Mouse (Mus musculus) forebrain, embryonic 16.5 days (tissue): ENCODE measurements around the gene Gm20388. TPM values are rescaled to one million over a fixed set of nuclear protein-coding genes. Genes with fewer than 3 reads are reported as not detected.

Source experiments
- ATAC-seq: fragments of 200-750 bp; cut with Nextera tagmentation; 2 replicates; pipeline ENCODE4 v1.8.0; 2017; ENCODE audit warnings: mild to moderate bottlenecking, moderate library complexity
- H3K27ac ChIP-seq: fragments of 300-500 bp; sonication (generic); 2 replicates; pipeline ENCODE4 v1.5.1; 2014; ENCODE audit warnings: low read length, control low read depth
- H3K27me3 ChIP-seq: fragments of 300-500 bp; sonication (generic); replicated peaks from 2 replicates; pipeline ENCODE4 v1.6.1; 2014; ENCODE audit warnings: low read length; ENCODE audit not compliant: control insufficient read depth, insufficient read depth
- H3K36me3 ChIP-seq: fragments of 300-500 bp; sonication (generic); 2 replicates; pipeline ENCODE4 v1.6.1; 2014; ENCODE audit not compliant: control insufficient read depth, insufficient read depth
- H3K4me1 ChIP-seq: fragments of 300-500 bp; sonication (generic); replicated peaks from 2 replicates; pipeline ENCODE4 v1.6.1; 2014; ENCODE audit warnings: low read length; ENCODE audit not compliant: control insufficient read depth, insufficient read depth
- H3K4me2 ChIP-seq: fragments of 300-500 bp; sonication (generic); 2 replicates; pipeline ENCODE4 v1.6.1; 2014; ENCODE audit warnings: mild to moderate bottlenecking, low read length, control low read depth
- H3K4me3 ChIP-seq: fragments of 300-500 bp; sonication (generic); replicated peaks from 2 replicates; pipeline ENCODE4 v1.5.1; 2014; ENCODE audit warnings: mild to moderate bottlenecking, low read length, control low read depth
- H3K9ac ChIP-seq: fragments of 300-500 bp; sonication (generic); replicated peaks from 2 replicates; pipeline ENCODE4 v1.6.1; 2014; ENCODE audit warnings: low read depth, low read length, control low read depth
- H3K9me3 ChIP-seq: fragments of 300-500 bp; sonication (generic); 2 replicates; pipeline ENCODE4 v1.6.1; 2016; ENCODE audit warnings: low read length; ENCODE audit not compliant: control insufficient read depth
- WGBS: fragments of 180-500 bp; shearing (Covaris S2); extraction: QIAGEN DNeasy Blood & Tissue Kit; methylation state at CpG from one replicate; pipeline ENCODE4 v1.1.7; 2014; 5-methylcytosine and 5-hydroxymethylcytosine counted together
- polyA plus RNA-seq: library from polyadenylated mRNA; unstranded; fragments of >200 nt; fragmentation: Nextera tagmentation; extraction: Ambion mirVana; gene quantifications from 2 replicates; pipeline ENCODE4 v1.2.1, GENCODE M21; 2015

Gene Gm20388
- polyA plus RNA-seq, 1 experiment from 2014 or later, result 4.7 TPM

DNA sequence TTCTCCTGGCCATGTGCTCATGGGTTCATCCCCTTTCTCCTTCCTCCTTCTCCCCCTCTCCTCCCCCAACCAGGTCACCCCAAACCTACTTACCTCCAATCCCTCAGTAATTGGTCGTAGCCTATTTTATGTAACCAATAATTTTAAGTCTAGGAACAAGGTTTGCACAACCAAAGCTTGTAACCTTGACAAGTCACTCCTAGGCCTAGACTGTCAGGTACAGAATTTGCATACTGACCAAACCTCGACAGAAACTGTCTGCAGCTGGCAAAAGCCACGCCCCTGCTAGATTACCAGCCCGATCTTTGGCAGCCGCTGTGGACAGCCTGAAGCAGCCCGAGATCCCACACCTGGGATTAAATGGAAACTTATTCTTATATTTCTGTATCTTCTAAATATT, 2461.1 kb downstream of the Gm20388 start:
- no peak overlapping the region for H3K27ac ChIP-seq
- WGBS, result 82% methylated on average over 6 of the region's 6 CpGs
- no peak overlapping the region for H3K9ac ChIP-seq
- no peaks in the 10 kb centered on the region for H3K9me3 ChIP-seq
- ATAC-seq, result no peak
- no peaks in the 10 kb centered on the region for H3K27me3 ChIP-seq
- H3K4me2 ChIP-seq, result no peak overlapping the region
- peaks cover 6% of the 10 kb centered on the region for H3K4me1 ChIP-seq
- H3K4me3 ChIP-seq, result no peak overlapping the region
- no peaks in the 10 kb centered on the region for H3K36me3 ChIP-seq

DNA sequence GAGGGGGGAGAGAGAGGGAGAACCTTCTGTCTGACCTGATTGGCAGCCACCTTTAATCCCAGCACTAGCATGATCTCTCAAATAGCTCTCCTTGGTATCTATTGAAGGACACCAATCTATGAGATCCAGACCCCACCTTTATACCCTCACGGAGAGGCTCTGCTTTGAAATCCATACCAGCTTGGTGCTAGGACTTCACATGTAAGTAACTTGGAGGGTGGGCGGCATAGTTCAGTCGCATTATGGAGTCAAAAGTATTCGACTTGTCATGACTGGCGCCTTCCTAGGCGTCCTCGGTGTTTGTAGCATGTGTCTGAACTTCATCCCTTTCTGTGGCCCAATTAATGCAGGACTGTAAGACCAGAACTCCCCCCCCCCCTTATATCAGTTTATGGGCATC, 2464.7 kb downstream of the Gm20388 start:
- no peak overlapping the region for H3K4me3 ChIP-seq
- 95% methylated on average over 7 of the region's 7 CpGs for WGBS
- H3K4me1 ChIP-seq, result peaks cover 22% of the 10 kb centered on the region
- H3K27ac ChIP-seq, result no peak overlapping the region
- ATAC-seq, result no peak
- H3K9ac ChIP-seq, result no peak overlapping the region
- no peaks in the 10 kb centered on the region for H3K9me3 ChIP-seq
- H3K36me3 ChIP-seq, result peaks cover 4% of the 10 kb centered on the region; the same call in 1 of the 2 replicates
- H3K27me3 ChIP-seq, result no peaks in the 10 kb centered on the region
- no peak overlapping the region for H3K4me2 ChIP-seq

DNA sequence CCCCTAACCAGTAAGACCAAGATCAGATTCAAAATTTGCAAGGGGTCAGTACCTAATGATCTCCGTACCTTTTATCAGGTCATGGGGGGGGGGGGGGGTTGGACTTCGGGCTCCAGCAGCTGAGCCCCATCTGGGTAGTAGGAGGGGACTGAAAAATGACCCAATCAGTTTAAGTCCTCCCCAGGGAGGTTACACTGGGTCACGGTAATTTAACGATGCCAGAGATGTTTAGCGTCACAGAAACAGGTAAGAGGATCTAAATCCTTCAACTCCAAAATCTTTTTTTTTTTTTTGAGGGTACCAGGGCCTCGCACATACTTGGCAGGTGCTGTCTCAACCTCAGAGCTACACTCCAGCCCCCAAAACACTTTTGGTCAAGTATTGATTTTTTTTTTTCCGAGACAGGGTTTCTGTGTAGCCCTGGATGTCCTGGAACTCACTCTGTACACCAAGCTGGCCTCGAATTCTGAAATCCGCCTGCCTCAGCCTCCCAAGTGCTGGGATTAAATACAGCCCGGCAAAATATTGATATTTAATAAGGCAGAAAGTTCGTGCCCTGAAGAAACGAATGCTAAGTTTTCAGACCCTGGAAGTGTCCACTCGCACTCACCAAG, 2465.2 kb downstream of the Gm20388 start:
- WGBS, result 32% methylated on average over 13 of the region's 13 CpGs
- Histone ChIP-seq H3K9ac (peak overlapping the region; percentile 55), H3K4me1 (peaks cover 24% of the 10 kb centered on the region), H3K9me3 (no peaks in the 10 kb centered on the region), H3K27me3 (no peaks in the 10 kb centered on the region), H3K27ac (no peak overlapping the region), H3K4me2 (peak overlapping the region; percentile 62), H3K36me3 (peaks cover 4% of the 10 kb centered on the region; the same call in 1 of the 2 replicates), H3K4me3 (peak overlapping the region; percentile 80)
- no peak; the same call in 1 of the 2 replicates for ATAC-seq

DNA sequence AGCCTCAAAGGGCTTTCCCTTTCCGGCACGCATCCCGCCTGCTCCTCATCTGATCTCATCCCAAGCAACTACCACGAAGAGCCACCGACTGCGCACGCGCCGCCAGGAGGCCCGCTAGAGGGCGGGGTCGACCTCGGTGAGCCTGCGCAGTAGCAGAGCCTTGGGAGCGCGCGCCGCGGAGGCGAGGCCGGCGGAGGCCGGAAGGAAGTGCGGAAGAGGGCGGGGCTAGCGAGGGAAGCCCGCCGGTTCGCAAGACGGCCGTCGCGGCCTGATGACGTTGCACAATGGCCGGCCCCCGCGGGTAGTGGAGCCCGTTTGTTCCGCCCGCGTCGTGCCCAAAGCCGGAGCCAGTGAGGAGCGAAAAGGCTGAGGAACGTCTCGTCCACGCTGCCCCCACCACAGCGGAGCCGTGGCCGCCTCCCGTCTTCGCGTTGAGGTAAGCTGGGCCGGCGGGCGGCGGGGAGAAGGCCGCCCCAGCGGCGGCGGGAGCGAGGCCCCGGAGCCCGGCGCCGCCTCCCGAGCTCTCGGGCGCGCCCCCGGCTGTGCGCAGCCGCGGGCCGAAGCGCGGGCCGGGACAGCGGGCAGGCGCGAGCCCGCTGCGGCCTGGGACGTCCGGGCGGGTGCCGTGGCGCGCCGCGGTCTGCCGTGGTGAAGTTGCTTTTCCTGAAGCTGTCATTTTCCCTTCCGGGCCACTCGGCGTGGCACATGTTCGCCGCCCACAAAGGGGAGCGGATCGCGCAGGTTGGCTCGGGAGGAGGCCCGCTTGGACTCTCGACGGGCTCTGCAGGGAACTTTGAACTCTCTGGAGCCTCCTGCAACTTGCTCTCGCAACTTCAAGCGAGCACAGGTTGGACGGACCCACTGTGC, 2466.0 kb downstream of the Gm20388 start, which contains the start of gene Zc3h18:
Gene Zc3h18 (plus strand): TSS at position 245 of the 867 bp plus-strand sequence.
- Histone ChIP-seq H3K4me3 (peak within 1 kb of the TSS; percentile 80), H3K4me1 (peaks cover 27% of the 10 kb centered on the region), H3K9ac (peak within 1 kb of the TSS; percentile 81), H3K36me3 (peaks cover 4% of the 10 kb centered on the region; the same call in 1 of the 2 replicates), H3K27me3 (no peaks in the 10 kb centered on the region), H3K27ac (peak within 1 kb of the TSS; percentile 88), H3K4me2 (peak within 1 kb of the TSS; percentile 93), H3K9me3 (no peaks in the 10 kb centered on the region)
- peak; percentile 96 for ATAC-seq
- WGBS, result under 1% methylated on average over 95 of the region's 107 CpGs

DNA sequence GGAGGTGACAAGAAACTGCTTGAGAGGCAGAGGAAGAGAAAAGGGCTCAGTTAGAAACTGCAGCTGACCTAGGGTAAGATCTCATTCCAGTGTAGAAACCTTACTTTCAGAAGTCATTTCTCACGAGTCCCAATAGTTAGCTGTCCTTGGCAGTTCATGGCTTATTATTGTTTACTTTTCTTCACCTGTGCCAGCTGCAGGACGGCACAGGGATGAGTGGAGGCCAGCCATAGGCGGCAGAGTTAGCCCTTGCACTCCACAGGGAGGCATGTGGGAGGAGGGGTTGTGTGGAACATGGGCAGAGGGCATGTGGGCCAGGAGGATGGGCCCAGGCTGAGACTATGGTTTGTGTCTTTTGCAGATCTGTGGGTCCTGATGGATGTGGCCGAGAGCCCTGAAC, 2472.4 kb downstream of the Gm20388 start:
- Histone ChIP-seq H3K27ac (no peak overlapping the region), H3K4me3 (no peak overlapping the region), H3K9ac (no peak overlapping the region), H3K36me3 (peaks cover 18% of the 10 kb centered on the region), H3K4me2 (no peak overlapping the region), H3K27me3 (no peaks in the 10 kb centered on the region), H3K9me3 (no peaks in the 10 kb centered on the region), H3K4me1 (peaks cover 11% of the 10 kb centered on the region)
- ATAC-seq, result no peak
- WGBS, result 85% methylated on average over 4 of the region's 4 CpGs

DNA sequence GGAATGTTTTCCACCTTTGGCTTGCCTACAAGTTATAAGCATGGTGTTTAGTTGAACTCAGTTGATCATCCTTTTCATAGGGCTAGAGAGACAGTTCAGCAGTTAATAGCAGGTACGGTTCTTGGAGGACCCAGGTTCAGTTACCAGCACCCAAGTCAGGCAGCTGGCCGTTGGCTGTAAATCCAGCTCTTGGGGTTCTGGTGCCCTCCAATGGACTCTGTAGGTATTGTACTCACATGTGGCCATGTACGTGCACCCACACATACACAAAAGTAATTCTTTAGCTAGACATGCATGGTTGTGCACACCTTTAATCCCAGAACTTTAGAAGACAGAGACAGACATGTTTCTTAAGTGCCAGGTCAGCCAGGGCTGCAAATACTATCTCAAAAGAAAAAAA, 2478.7 kb downstream of the Gm20388 start:
- 89% methylated on average over 3 of the region's 3 CpGs for WGBS
- Histone ChIP-seq H3K27me3 (no peaks in the 10 kb centered on the region), H3K27ac (no peak overlapping the region), H3K4me2 (no peak overlapping the region), H3K9me3 (no peaks in the 10 kb centered on the region), H3K36me3 (peaks cover 29% of the 10 kb centered on the region), H3K4me3 (no peak overlapping the region), H3K9ac (no peak overlapping the region), H3K4me1 (no peaks in the 10 kb centered on the region)
- no peak for ATAC-seq

DNA sequence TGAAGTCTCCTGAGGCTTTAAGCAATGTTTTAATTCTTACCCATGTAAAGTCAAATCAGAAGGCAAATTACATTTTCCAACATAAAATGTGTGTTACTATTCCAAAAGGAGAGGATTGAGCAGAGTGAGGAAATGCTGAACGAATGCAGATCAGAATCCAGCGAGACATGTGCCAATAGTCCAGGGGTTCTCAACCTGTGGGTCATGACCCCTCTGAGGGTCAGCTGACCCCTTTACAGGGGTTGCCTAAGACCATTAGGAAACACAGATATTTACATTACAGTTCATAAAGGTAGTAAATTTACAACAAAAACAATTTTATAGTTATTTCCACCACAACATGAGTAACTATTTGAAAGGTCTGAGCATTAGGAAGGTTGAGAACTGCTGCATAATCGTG, 2480.1 kb downstream of the Gm20388 start:
- ATAC-seq, result no peak
- H3K4me1 ChIP-seq, result no peaks in the 10 kb centered on the region
- H3K9me3 ChIP-seq, result no peaks in the 10 kb centered on the region
- no peak overlapping the region for H3K4me2 ChIP-seq
- peaks cover 29% of the 10 kb centered on the region for H3K36me3 ChIP-seq
- no peak overlapping the region for H3K4me3 ChIP-seq
- 91% methylated on average over 3 of the region's 3 CpGs for WGBS
- H3K9ac ChIP-seq, result no peak overlapping the region
- no peak overlapping the region for H3K27ac ChIP-seq
- no peaks in the 10 kb centered on the region for H3K27me3 ChIP-seq

DNA sequence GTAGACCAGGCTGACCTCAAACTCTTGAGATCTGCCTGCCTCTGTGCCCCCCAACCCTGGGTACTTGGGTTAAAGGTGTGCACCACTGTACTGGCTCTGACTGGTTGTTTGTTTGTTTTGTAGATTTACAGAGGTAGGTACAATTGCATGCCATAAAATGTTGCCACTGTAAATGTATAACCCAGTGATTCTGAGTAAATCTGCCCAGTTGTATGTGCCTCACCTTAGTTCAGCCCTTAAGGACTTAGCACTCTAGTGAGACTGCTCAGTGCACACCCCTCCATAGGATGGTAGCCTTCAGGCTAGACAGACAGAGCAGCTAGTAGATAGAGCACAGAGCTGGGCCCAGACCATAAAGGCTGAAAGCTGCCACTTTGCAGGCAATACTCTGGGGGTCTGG, 2483.1 kb downstream of the Gm20388 start:
- Histone ChIP-seq H3K4me3 (no peak overlapping the region), H3K9ac (no peak overlapping the region), H3K4me2 (no peak overlapping the region), H3K9me3 (no peaks in the 10 kb centered on the region), H3K36me3 (peaks cover 21% of the 10 kb centered on the region), H3K27me3 (no peaks in the 10 kb centered on the region), H3K27ac (no peak overlapping the region), H3K4me1 (no peaks in the 10 kb centered on the region)
- no peak for ATAC-seq

DNA sequence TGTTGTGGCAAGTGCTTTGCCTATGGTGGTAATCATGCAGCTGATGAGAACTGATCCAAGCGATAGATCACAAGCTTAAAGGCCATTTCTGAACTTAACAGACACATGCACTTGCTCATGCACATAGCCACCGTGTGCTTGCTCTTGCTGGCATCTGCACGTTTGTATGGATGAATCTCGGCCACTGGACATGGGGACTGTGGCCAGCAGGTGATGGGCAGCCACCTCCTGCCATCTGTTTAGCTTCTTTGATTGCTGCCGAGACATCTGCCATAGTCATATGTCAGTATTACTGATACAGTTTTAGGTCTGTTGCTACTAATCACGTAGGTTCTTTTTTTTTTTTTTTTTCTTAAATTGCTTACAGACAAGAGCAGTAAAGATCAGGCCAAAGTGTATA, 2484.7 kb downstream of the Gm20388 start:
- no peak overlapping the region for H3K4me3 ChIP-seq
- H3K36me3 ChIP-seq, result peaks cover 18% of the 10 kb centered on the region
- H3K4me2 ChIP-seq, result no peak overlapping the region
- H3K27ac ChIP-seq, result no peak overlapping the region
- no peak for ATAC-seq
- H3K27me3 ChIP-seq, result no peaks in the 10 kb centered on the region
- H3K9me3 ChIP-seq, result no peaks in the 10 kb centered on the region
- H3K9ac ChIP-seq, result no peak overlapping the region
- WGBS, result 81% methylated on average over 6 of the region's 6 CpGs
- no peaks in the 10 kb centered on the region for H3K4me1 ChIP-seq
